Mouse (Mus musculus): ENCODE results near the gene Eci2.

GRCm38 (mm10) chr13:35058145-35058544, 31.2 kb upstream of the Eci2 start:
- no peak for TF ChIP-seq CTCF (IDR thresholded peaks at IDR 0.05; ENCODE audit: control insufficient read depth, insufficient read depth, insufficient replicate concordance, low read depth, low read length)
- no peak for TF ChIP-seq POLR2A (IDR thresholded peaks at IDR 0.05; ENCODE audit: control insufficient read depth, low read depth, low read length)

All from testis, adult 2 months (tissue).